Mouse (Mus musculus) gastrocnemius, postnatal 25 days (tissue): ENCODE measurements around the gene Cep44. TPM values are rescaled to one million over a fixed set of nuclear protein-coding genes. Genes with fewer than 3 reads are reported as not detected.

Source experiments
- DNase-seq: peaks from one replicate; pipeline ENCODE4 v3.0.0; 2022
- microRNA-seq, 2 experiments: library from miRNA; unstranded; fragments of <30 nt; microRNA quantifications; one replicate each; pipeline ENCODE4 v1.2.0; 2021; ENCODE audit warnings: borderline replicate concordance in 2 of 2
- total RNA-seq, 2 experiments: library from RNA; stranded (reverse); gene quantifications; 1 replicate in 1 of 2; 2 replicates in 1 of 2; pipeline ENCODE4 v1.2.3; 2021

Gene Cep44
- total RNA-seq, 2 experiments from 2014 or later = 7.2 to 8.2 TPM

- no peak for DNase-seq
Measured at GRCm38 (mm10) chr8:56486006-56486405, 64.8 kb downstream of the Cep44 start.

Small RNA genes within 50 kb of the gene (microRNA-seq; reads per million reads assigned to microRNA genes)
- 0 reads per million in 2 experiments for gene Gm25992

Other genes starting within 250 kb of the Cep44 start
- 10 to 100 TPM; 19.9 to 20.1 TPM for gene Fbxo8, start within 50 bp of the Cep44 start, total RNA-seq